Mouse (Mus musculus) brain, adult 2 months (tissue): ENCODE measurements at regions not wholly inside any gene's neighbourhood (a gene's known extent, or its start where the extent isn't known, plus 50 kb on each side); places are given as distances from the start of the nearest gene placed in this dataset.

Experiments
- DNase-seq: peaks from one replicate; pipeline ENCODE4 v3.0.0; 2011; ENCODE audit warnings: low read depth, low spot score

DNA sequence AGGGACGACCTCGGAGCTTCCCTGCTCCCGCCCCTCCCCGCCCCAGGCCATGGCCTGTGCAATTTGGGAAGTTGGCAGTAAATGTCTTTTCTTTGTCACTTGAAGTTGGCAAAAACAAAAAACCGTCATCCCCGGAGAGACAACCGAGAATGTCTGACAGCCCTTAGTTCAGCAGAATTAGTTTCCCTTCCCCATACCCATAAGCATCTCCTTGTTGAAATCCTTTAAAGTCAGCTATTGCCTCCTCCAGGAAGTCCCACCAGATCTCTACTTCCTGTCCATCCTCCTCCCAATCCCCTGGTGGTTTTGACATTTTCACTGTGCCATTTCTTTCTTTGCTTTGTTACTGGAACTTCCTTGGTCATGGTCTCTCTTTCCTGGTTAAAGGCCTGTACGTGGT lies 54.8 kb downstream of the Foxb1 start:
- DNase-seq, result peak; percentile 4

DNA sequence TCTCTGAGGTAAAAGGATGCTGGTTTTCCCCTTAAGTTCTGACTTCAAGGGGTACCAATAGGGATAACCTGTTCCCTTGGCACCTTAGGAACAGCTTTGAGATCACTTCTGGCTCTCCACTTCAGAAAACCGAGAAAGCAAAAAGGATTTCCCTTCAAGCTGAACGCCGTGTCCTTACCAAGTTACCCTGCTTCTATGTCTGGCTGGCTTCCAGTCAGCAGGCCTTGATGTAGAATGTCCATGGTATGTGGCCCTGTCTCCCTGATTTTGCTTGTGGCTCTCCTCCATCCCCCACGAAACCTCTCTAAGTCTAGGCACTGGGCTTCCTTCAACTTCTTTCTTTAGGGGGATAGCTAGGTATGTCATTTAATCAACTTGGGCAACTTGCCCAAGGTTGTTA lies 55.7 kb downstream of the Foxb1 start:
- no peak for DNase-seq

DNA sequence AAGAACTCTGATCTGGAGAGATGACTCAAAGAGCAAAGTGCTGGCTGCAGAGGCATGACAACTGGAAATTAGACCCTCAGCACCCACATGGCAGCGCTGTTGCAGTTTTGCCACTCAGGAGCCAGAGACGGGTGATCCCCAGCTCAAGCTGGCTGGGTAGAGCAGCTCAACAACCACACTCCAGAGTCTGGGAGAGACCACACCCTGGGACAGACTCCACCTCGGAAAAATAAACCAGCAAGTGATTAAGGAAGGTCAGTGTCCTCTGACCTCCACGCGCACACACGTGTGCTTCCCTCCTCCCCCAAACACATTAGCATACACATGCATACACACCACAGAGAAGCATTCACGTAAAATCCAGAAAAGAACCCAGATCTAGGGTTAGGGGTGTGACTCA lies 57.0 kb downstream of the Foxb1 start:
- no peak for DNase-seq

DNA sequence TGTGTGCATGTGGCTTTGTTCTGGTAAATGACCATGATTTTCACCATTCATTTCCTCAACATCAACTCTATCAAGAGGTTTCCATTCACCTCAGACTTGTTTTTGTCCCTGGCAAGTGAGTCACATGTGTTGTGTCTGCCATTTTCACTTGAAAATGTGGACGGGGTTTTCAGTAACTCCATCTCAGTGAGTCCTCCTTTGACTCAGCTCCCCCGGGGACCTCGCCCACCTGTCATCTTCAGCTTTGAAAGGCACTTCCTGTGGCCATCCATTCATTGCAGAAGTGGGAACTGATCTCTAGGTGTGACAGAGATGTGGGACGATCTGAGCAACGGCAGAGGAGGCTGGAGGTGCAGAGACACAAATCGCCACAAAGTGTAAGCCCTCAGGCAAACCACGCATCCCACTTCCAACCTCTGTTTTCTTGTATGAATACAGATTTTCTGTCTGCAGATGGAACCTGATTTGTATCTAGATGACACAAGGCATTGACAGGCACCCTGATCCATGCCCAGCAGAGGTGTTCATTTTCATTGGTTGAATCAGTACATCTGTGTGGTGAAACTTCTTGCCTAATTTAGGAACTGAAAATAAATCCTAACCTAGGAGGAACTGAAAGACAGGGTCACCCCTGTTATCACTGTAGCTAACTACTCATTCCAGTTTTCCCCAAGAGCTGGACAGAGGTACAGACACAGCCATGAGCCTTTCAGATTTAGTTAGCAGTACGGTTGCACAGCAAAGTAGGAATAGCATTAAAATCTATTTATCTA lies 58.4 kb downstream of the Foxb1 start:
- no peak for DNase-seq

DNA sequence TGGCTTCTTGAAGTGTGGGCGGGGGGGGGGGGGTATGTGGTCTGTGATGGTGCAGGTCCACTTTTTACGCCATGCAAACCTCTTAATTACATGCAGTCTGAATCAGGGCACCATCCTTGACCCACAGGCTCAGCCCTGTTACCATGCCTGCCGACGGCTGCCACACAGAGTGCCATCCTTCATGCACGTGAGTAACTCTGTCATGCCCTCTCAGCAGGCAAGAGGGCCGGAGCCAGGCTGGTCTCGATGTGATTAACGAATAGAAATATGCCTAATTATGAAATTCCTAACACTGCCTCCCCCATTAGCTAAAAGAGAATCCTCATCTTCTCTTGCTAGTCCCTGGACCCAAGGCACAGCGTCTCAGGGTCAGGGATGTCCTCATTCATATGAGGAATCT lies 60.0 kb downstream of the Foxb1 start:
- DNase-seq, result no peak

DNA sequence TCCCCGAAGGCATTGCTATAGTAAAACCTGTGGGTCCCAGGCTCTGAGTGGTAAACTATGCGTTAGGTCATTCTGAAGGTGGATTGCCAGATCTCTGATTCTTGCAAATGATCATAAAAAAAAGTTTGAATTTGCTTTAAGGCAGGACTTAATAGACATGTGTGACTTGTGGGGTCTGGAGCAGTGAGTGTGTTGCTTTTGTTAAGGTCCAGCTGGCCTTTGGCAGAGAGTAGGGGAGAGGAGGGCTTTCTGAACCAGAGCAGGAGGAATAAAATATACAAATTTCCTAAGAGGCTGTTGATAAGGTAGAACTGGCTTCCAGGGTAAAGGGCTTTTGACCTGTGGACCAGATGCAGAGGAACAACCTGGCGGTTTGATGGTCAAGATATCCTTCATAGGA lies 69.0 kb downstream of the Foxb1 start:
- DNase-seq, result no peak

DNA sequence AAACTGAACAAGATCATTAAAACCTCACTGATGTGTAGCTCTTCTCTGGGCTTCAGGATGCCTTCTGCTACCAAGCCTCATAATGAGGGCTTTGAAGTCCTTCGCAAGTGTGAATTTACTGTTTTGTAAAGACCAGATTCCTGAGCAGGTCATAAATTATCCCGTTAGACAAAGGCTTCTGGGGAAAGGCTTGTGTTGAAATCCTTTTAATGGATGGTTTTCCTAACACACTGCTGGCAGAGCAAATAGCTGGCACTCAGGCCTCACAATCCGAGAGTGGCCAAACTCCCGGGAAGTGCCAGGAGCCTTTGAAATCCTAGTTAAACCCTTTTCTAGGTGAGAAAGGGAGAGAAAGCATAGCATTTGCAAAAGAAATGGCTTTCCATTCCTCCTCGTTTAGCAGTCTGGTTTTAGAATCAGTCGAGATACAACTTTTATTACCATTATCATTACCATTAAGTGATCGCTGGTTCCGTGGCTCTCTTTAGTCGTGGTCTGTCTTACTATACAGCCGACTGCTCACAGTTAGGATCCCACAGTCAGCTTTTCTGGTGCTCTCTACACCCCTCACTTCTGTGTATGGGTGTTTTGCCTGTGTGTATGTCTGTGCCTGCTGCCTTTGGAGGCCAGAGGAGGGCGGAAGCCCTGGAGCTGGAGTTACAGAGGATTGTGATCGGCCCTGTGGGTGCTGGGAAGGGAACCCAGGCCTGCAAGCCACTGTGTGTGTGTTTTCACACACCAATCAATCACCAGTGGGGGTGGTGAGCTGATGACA lies 73.2 kb downstream of the Foxb1 start:
- no peak for DNase-seq

DNA sequence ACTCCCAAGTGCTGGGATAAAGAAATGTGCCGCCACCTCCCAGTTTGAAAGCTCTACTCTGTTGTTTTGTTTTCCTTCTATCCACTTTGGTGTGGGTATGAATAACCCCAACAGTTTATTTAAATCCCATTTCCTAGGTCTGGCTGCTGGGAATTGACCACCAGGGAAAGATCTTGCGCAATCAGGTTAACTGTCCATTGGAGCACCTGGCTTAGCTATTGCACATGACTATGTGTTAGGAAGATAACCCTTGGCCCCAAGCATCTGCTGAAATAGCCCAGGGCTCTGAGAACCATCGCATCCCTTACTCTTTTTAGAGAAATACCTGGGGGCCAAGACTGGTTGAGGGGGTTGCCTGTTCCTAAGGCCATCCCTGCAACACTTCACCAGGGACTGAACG lies 74.0 kb downstream of the Foxb1 start:
- no peak for DNase-seq

DNA sequence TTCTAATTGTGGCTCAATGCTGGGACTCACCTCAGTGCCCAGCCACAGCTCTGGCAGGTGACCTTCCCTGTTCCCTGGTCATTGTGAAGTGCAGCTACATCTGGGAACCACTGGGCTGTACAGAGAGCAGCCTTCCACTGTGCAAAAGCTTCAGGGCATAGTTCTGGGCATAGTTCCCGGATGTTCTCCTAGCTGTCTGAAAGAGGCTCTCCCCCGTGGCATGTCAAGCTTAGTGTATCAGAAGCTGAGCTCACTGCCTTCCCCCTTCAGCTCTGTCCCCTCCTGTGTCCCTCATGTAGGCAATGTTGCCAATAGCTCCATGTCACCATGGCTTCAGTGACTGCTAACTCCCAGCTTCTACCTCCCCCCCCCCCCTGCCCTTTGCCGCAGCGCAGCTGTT lies 75.1 kb downstream of the Foxb1 start:
- no peak for DNase-seq

DNA sequence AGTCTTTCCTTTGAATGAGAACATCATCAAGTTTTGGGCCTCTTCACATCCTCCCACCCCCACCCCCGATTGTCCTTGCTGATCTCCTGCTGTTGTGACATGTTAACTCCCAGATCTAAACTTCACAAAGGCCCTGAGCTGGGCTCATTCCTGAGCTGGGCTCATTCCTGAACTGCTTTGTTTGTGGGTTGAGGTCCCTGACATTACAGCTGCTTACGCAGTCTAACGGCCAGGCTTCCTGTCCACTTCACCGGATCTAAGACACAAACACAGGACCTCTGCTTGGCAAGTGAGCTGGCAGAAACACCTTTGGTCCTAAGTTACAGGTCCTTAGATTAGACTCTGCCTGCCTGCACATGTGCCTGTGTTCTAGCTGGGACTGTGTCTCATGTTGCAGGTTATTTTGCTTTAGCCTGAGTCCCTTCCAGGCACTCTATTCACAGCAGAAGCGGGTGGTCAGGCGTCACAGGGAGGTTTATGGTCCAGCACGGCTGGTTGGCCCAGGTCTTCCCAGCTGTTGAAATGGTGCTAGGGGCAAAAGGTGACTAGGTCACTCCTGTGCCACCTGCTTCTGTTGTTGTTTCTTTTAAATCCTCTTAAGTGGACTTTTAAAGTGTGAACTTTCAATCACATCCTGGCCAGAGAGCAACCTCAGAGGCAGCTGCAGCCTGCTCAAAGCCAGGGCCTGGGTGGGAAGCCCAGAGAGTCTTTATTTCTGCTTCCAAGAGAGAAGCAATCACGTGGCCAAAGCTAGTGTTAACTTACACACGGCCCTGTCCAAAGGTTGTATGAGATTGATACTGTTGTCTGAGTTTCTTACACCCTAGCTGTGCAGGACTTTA lies 79.1 kb downstream of the Foxb1 start:
- DNase-seq, result no peak

DNA sequence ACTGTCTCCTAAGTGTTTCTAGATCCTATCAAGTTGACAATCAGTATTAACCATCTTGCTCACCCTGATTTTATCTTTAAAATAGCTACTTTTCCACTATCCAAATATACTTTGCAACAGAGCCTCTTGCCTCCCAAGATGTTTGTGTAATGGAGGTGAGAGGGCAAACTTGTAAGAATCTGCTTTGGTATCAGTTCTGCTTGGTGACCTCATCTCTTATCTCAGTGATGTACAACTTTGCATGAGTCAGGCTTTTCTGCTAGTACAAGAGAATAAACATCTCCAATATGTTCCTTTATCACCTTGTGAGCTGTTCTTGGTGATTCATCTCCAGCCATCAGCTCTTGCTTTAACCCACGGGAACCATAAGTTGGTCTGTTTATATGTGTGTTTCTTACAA lies 82.1 kb downstream of the Foxb1 start:
- DNase-seq, result no peak

DNA sequence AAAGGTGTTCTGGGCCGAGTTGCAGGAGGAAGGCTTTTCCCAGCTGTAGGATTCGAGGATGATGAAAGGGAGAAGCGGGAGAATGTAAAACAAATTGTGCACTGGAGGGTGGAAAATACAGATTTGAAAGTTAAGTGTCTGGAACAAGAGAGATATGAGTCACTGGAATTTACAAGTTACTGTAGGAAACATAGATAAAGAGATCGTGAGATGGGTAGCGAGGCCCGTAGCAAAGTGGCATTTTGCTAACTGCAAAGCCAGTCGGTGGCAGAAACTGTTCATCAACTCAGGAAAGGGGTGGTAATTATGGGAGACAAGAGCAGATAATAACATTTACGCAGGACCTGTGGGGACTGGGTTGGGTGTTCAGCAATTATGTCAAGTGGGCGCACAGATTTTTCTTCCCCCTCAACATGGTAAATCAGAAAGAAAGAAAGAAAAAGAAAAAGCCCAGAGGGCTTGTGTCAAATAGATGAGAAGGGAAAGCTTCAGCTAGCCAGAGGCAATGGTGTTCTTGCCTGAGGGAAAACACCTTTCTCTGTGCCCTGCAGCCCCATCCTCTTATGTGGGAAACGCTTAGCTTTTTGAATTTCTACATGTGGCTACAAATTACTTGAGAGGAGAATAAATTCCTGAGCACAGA lies 87.2 kb downstream of the Foxb1 start:
- DNase-seq, result no peak

DNA sequence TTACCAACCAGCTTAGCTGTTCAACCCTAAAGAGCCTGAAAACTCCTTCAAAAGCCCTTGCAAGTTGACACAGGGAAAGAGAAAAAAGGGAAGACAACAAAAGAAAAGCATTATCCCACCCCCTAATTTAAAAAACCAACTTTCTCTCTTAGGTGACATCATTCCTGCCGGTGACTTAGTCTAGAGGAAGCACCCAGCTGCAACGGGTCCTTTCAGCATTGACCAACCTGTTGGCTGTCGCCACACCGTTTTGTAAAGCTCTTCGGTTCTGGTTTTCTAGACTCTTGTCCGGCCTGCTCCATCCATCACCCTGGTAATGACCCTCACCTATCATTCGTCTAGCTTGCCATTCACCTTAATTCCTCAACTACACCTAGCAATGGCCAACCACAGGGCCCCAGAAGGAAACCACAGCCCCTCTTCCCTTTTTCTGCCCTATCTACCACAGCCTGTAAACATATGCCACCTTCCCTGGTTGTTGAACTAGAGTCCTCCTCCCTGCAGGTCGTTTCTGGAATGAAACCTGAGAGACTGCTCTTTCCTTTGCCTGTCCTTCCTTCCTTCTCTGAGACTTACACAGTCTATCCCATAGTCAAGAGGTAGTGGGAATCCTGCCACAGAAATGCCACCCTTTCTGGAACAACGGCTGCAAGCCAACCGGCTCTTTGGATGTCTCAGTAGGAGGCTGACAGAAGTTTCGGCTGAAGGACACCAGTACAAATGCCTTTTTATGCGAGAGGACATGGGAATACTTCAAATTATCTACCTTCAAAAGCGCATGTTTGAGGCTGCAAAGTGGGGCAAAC lies 87.9 kb downstream of the Foxb1 start:
- DNase-seq, result no peak

DNA sequence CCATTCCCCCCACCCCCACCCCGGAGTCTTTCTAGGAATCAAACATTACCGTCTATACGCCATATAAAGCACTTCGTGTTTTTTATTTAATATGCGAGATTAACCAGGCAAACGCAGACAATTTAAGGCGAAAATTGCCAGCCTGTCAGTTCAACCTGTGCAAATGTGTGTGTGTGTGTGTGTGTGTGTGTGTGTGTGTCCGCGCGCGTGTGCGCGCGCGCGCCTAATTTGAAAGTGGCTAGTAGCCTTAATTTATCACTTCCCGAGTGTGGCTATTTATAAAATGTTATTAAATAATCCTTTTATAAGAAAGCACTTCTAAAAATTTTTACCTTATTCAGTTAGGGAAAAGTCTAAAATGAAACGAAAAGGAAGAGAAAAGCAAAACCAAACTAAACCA lies 89.5 kb downstream of the Foxb1 start:
- DNase-seq, result no peak

DNA sequence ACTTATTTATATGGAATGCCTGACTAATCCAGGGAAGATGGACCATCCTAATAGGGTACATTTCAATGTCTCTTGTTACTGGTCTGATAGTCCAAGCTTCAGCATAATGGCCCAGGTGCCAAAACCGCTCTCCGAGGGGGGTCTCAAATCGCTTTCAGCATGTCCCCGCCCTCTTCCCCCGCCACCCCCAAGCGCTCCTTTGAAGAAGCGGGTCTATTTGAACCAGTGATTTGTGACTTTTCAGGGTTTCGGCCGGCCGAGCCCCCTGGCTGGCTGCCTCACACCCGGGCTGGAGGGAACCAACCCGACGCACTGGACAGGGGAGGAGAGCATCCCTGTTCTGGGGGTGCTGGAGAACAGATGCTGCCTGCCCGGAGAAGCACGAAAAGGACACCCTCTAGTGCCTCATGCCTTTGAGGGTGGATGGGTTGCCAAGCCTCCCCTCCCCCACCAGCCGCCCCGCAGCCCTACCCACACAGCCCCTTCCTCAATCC lies 90.1 kb downstream of the Foxb1 start:
- DNase-seq, result no peak

DNA sequence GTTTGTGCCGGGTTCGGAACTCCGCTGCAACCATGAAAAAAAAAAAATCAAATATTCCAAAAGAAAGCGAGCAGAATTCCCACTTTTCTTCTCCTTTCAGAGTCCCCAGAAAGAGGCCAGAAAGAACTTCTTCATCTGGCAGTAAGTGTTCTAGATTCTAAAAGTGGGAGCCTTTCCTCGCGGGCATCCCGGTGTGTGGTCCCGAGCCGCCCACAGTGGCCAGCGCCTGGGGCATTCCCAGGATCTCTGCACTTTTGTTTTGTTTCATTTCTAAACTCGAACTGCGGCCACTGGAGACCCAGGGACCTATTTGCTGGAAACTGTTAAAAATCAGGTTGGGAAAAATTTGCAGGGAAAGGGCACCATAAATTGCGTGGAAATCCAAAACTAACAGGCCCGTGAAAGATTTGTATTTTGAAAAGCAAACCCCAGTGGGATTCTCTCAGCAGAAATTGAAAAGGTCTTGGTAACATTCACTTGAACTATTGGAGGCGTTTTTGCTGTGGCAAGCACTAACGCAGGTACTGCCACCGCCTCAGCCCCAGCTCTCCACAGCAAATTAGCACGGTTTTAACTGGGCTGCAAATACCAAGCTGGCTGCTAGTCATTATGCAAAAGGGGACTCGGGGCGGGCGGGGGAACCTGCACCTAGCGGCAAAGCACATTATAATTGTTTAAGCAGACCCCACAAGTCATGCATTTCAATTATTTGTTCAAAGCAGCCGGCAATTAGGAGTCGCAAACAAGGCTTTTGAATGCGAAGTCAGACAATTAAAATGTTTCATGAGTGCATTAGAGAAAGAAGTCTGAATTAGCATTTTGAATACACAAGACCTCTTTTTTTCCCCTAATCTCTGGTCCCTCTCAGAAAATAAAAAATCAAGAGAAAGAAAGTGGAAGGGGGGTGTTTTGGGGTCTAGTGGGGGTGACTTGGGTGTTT lies 90.9 kb downstream of the Foxb1 start:
- DNase-seq, result no peak

DNA sequence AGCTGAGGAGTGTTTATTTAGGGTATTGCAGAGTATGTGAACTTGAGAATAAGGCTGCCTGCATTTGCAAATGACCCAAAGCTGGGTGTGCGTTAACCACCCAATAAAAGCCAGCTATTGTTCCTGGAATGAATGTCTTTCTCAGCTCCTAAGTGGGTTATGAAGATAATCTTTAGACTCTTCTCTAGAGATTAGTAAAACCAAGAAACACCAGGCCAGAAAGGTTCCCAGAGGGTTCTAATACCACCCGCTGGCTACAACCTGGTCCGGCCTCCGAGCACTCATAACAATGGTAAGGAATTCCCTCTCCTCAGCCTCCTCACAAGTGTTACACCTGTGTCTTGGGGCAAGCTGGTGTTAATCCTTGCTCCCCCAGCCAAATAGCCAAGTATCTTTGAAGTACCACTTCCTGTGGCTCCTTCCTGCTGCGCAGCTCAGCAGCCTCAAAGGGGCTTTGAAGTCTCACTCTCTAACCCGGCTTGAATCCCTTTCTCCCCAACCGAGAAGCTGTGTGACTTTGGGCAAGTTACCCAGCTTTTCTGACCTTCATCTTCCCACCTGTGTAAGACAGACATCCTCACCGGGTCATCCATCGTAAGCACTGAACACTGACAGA lies 92.2 kb downstream of the Foxb1 start:
- DNase-seq, result no peak

DNA sequence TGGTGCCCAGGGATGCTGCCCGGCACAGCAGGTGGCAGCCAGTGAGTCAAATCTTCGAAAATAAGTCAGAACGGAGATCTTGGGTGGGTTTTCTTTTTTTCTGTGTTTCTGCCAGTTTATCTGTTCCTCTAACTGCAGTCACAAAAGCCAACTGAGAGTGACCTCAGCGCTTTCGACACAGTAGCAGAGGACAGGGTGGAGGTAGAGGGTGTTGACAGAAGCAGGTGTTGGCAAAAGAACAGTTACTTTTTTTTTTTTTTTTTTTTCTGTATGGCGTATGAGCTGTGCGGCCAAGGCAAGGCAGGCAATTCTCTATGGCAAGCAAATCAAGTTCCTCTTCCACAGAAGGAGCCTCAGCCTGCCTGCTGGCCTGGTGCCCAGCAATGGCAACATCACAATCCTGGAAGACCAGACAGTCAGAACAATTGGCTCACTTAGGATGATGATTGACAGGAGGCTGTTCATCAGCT lies 93.6 kb downstream of the Foxb1 start:
- DNase-seq, result peak; percentile 24

DNA sequence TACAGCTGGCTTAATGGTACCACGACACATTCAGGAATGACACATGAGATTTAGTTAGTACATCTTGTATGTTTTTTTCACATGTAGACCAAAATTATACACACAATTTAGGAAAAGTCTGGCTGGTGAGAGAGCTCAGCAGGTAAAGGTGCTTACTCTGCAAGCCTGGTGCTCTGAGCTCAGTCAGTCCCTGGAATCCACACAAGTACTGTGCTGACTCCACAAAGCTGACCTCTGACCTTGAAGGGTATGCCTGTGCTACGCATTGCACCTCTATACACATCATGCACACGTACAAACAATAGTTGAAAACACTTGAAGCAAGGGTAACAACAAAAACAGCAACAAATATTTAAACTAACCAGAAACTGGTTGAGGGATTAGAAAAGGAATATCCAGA lies 96.5 kb downstream of the Foxb1 start:
- DNase-seq, result no peak
